Mouse (Mus musculus): ENCODE measurements around the gene Znrf4.

DNA sequence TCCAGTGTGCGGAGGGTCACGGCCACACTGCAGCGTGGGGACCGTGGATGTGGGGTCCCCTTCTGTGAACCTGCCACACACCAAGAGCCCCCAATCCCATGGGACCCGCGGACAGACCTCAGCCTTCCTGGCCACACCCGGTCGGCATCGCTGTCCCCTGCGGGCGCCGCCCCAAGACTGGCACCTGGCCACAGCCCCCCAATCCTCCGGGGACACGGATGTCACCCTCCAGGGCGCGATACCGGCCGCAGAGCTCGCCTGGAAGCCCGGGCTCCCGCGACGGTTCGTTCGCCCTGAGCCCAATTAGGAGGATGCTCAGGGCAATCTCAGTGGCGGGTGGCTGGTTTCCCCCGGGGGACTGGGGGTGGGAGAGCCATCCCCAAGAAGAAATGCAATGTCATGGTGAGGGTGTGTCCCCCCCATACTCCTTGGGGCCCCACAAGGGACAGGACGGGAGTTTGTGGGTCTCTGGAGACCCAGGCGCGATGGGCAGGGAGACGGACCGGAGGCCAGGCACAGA lies 37.9 kb downstream of the Znrf4 start:
- TF ChIP-seq POLR2A (IDR thresholded peaks at IDR 0.05; ENCODE audit: borderline replicate concordance, control insufficient read depth, low read depth, low read length) (no peak), CTCF (IDR thresholded peaks at IDR 0.05; ENCODE audit: control insufficient read depth, insufficient read depth, low read length) (no peak)
